8 mouse cellular contexts compared by ENCODE assay signal in genomic region chr5:118560385-118561085, GRCm38 (mm10). TPM values are rescaled to one million over a fixed set of nuclear protein-coding genes. Genes with fewer than 3 reads are reported as not detected.
DNase-seq lines count a peak whose midpoint lies in the region; ATAC-seq lines count a peak whose summit lies in the region.

Gene Med13l, plus strand, starts transcription at chr5:118560679.

- peak within 1 kb of the TSS; percentile 92 for H3K4me3 ChIP-seq in hindbrain, embryonic 14.5 days (replicated peaks; ENCODE audit: low read length)
- H3K4me3 ChIP-seq in megakaryocyte, embryonic 14.5 days (replicated peaks) = peak within 1 kb of the TSS; percentile 96

- peak; percentile 68 for ATAC-seq in hindbrain, embryonic 14.5 days (ENCODE audit: low FRiP score)

- peak within 1 kb of the TSS; percentile 99 for H3K27ac ChIP-seq in hindbrain, embryonic 14.5 days

- peak; percentile 55 for DNase-seq in R1 (ENCODE audit: low read depth, low spot score)
- peak; percentile 41 for DNase-seq in cerebellum, adult 9-10 months
- DNase-seq in gastrocnemius, adult 18-20 months (ENCODE audit: low spot score) = peak; percentile 63
- peak; percentile 58 for DNase-seq in hindbrain, embryonic 14.5 days (ENCODE audit: low spot score)
- peak in 1 of 2 experiments; percentile 86 for DNase-seq in left cerebral cortex, postnatal 10 days (ENCODE audit: extremely low spot score in 1 of 2, low spot score in 2 of 2)
- peak; percentile 56 for DNase-seq in right cerebral cortex, postnatal 25 days
- peak; percentile 72 to 85 for DNase-seq in urinary bladder, postnatal 4 days (ENCODE audit: low spot score in 2 of 2)

- intact Hi-C loops in left cerebral cortex, postnatal 10 days (cut with DNase I) = loop anchor here (2.0 to 10.0 kb wide), 4 partner anchors 94 to 288 kb away; no protein-coding TSS in a partner anchor

- no peaks in the 10 kb centered on the region for H3K9me3 ChIP-seq in hindbrain, embryonic 14.5 days (ENCODE audit: control insufficient read depth, low read length)
- H3K9me3 ChIP-seq in megakaryocyte, embryonic 14.5 days = peaks cover under 1% of the 10 kb centered on the region; the same call in 1 of the 2 replicates

- peaks cover 34% of the 10 kb centered on the region for H3K4me1 ChIP-seq in hindbrain, embryonic 14.5 days (replicated peaks; ENCODE audit: control insufficient read depth, insufficient read depth, low read length)
- peaks cover 71% of the 10 kb centered on the region for H3K4me1 ChIP-seq in megakaryocyte, embryonic 14.5 days

- 0% methylated on average over 36 of the region's 120 CpGs for WGBS in hindbrain, embryonic 14.5 days

- H3K36me3 ChIP-seq in hindbrain, embryonic 14.5 days (replicated peaks; ENCODE audit: control insufficient read depth, insufficient read depth) = no peaks in the 10 kb centered on the region
- peaks cover under 1% of the 10 kb centered on the region for H3K36me3 ChIP-seq in megakaryocyte, embryonic 14.5 days (replicated peaks; ENCODE audit: low read length)

- peak within 1 kb of the TSS; percentile 95 for H3K9ac ChIP-seq in hindbrain, embryonic 14.5 days

- H3K27me3 ChIP-seq in hindbrain, embryonic 14.5 days (ENCODE audit: control insufficient read depth, insufficient read depth, low read length) = no peaks in the 10 kb centered on the region; the same call in 1 of the 2 replicates
- H3K27me3 ChIP-seq in megakaryocyte, embryonic 14.5 days (replicated peaks) = no peaks in the 10 kb centered on the region

- peak within 1 kb of the TSS; percentile 89 for H3K4me2 ChIP-seq in hindbrain, embryonic 14.5 days (replicated peaks)

RNA-seq across cellular contexts. Expression of gene Med13l, which starts in this region (rescaled TPM):
- 10 to 100 TPM; 25.1 to 25.6 TPM for total RNA-seq in gastrocnemius, adult 18-20 months (2021)
- 16.3 and 18.0 TPM in 2 replicates for polyA plus RNA-seq in hindbrain, embryonic 14.5 days (2014; fragmentation: Nextera tagmentation; extraction: Ambion mirVana)
- 10 to 100 TPM; 72.0 to 76.1 TPM for total RNA-seq in left cerebral cortex, postnatal 10 days (2021)
- 3.6 and 10.3 TPM in 2 replicates for polyA plus RNA-seq in megakaryocyte, embryonic 14.5 days (2012; ENCODE audit: insufficient read depth, low replicate concordance)
